Mouse (Mus musculus): ENCODE measurements at regions not wholly inside any gene's neighbourhood (a gene's known extent, or its start where the extent isn't known, plus 50 kb on each side); places are given as distances from the start of the nearest gene placed in this dataset.

DNA sequence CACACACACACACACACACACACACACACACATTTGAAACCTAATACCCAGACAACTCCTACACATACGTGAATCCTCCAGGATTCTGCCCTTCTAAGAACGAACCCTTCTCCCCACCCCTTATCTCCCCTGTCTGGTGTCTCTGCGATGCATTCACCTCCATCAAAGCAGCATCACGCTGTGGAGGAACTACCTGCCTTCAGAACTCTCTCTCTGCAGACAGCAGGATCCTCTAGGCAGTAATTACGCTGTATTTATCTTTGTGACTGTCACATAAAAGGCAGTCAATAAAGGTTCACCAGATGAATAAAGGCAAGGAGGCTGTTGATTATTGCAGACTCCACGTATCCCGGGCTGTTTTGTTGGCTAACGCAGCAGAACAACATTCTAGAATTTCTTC is 267.4 kb downstream of the Pax3 start:
- TF ChIP-seq ZC3H11A (IDR thresholded peaks at IDR 0.05; ENCODE audit: low read depth, low read length) (no peak), CTCF (conservative IDR thresholded peaks at IDR 0.05 in 1 of 2, IDR thresholded peaks at IDR 0.05 in 1 of 2; ENCODE audit: low read depth in 2 of 2, low read length in 2 of 2) (no peak), TCF12 (IDR thresholded peaks at IDR 0.05; ENCODE audit: low read depth, low read length) (no peak), JUN (IDR thresholded peaks at IDR 0.05; ENCODE audit: insufficient read depth, low read depth, low read length) (no peak), MEF2A (IDR thresholded peaks at IDR 0.05; ENCODE audit: borderline replicate concordance, low read depth, low read length) (no peak), BHLHE40 (IDR thresholded peaks at IDR 0.05; ENCODE audit: low read depth, low read length) (no peak), USF2 (conservative IDR thresholded peaks at IDR 0.05; ENCODE audit: low read depth, low read length) (no peak), USF1 (IDR thresholded peaks at IDR 0.05; ENCODE audit: low read depth, low read length) (no peak)
